Mouse (Mus musculus): ENCODE data around the gene Med29. TPM values are rescaled to one million over a fixed set of nuclear protein-coding genes. Genes with fewer than 3 reads are reported as not detected.

Med29 gene
- polyA plus RNA-seq, 1 experiment from 2014 or later = 62.0 TPM

DNA sequence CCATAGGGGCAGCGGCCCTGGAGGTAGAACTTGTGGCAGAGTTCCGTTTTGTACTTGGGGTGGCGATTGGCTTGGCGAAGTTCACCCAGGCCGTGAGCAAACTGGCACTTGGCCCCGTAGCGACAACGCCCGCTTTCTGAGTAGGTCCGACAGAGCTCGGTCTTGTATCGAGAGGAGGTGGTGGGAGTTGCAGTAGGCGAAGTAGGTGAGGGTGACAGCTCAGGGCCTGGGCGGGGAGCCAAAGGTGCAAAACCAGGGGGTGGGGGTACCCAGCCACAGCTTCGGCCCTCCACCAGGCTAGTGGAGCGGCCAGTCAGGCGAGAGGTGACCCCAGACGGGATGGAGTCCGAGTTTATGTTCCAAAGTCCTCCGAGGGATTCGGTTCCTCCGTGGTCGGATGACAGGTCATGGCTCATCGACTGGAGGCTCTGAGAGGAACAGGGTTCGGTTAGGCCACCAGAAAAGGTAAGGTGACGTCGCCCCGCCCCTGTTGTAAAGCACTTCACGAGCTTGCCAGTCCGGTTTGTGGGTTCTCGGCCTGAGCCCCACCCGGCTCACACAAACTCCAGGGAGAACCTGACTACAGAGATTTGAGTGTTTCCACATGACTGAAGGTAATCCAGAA is 14.3 kb downstream of the Med29 start:
- no peak for DNase-seq (ENCODE audit: low spot score)
- Histone ChIP-seq H3K36me3 (peaks cover 9% of the 10 kb centered on the region), H3K9me3 (no peaks in the 10 kb centered on the region), H3K27ac (peak overlapping the region; percentile 97), H3K4me3 (peak overlapping the region; percentile 80), H3K4me1 (peaks cover 81% of the 10 kb centered on the region), H3K27me3 (ENCODE audit: insufficient read depth, poor library complexity, severe bottlenecking) (no peaks in the 10 kb centered on the region)
- WGBS = 33% methylated on average over 32 of the region's 32 CpGs

DNA sequence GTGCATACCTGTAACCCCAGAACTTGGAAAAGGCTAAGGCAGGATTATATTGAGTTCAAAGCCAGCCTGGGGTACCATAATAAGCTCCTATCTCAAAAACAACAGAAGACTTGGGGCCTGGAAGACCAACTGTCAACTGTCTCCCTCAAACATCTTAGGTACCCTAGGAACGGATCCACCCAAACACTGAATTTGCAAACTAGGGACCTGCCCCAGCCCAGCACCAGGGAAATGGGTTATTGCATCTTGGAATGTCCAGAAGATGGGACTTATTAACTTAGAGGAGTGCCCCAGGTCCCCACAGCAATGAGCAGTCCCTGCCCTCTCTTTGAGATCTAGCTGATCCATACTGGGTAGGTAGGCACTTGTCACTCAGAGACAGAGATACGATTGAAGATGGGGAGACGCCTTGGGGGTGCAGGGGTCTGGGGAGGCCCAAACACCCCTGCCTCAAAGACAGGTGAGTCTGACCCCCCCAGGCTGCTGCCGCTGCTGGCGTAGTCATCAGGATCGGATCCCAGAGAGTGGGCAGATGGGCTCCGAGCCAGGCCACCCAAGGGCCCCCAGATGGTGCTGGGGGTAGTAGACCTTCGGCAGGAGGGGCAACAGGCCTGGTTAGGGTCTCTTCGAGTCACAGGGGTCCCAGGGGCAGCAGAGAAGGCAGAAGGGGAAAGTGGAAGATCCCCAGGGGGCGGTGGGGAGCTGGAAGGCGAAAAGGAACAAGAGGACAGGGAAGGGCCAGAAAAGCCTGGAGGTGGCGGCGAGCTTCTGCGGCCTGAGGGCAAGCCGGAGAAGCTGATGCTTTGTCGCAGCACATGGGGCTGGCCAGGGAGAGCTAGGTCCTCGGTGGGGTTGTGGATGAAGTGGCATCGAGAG is 15.1 kb downstream of the Med29 start:
- Histone ChIP-seq H3K27me3 (ENCODE audit: insufficient read depth, poor library complexity, severe bottlenecking) (no peaks in the 10 kb centered on the region), H3K36me3 (peaks cover 9% of the 10 kb centered on the region), H3K4me1 (peaks cover 73% of the 10 kb centered on the region), H3K9me3 (no peaks in the 10 kb centered on the region), H3K4me3 (peak overlapping the region; percentile 80), H3K27ac (peak overlapping the region; percentile 97)
- WGBS = 64% methylated on average over 18 of the region's 18 CpGs
- no peak for DNase-seq (ENCODE audit: low spot score)

DNA sequence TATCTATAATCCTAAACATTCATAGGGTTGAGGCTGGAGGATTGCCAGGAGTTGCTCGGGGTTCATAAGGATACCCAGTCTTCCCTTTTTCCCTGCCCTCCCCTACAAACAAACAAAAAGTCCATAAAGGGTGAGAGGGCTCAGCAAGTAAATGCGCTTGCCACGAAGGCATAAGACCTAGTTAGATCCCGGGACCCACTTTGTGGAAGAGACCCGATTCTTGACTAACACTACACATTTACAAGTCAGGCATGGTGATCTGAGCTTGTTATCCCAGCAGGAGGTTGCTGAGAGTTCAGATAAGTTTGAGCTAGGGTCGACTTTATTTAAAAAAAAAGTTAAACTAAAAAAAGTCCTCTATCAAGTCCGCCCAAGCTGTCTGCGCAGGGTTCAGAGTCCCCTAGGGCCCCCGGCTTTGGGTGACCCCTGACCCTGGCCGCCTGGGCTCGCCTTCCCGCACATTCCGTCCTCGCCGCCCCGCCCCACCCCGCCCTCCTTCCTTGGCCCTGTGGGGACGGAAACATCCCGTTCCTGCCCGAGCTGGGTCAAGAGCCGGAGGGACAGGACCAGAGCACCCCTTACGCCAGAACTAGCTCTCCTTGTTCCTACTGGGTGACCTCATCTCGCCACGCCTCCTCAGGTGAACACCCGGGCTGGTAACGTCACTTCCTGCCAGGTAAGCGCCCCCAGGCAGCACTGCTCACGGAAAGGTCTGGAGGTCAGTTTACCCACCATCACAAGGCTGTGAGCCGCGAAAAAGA is 16.3 kb downstream of the Med29 start:
- Histone ChIP-seq H3K9me3 (no peaks in the 10 kb centered on the region), H3K36me3 (peaks cover 9% of the 10 kb centered on the region), H3K27me3 (ENCODE audit: insufficient read depth, poor library complexity, severe bottlenecking) (no peaks in the 10 kb centered on the region), H3K4me1 (peaks cover 61% of the 10 kb centered on the region), H3K4me3 (peak overlapping the region; percentile 55), H3K27ac (peak overlapping the region; percentile 97)
- peak; percentile 90 for DNase-seq (ENCODE audit: low spot score)
- 2% methylated on average over 30 of the region's 30 CpGs for WGBS

DNA sequence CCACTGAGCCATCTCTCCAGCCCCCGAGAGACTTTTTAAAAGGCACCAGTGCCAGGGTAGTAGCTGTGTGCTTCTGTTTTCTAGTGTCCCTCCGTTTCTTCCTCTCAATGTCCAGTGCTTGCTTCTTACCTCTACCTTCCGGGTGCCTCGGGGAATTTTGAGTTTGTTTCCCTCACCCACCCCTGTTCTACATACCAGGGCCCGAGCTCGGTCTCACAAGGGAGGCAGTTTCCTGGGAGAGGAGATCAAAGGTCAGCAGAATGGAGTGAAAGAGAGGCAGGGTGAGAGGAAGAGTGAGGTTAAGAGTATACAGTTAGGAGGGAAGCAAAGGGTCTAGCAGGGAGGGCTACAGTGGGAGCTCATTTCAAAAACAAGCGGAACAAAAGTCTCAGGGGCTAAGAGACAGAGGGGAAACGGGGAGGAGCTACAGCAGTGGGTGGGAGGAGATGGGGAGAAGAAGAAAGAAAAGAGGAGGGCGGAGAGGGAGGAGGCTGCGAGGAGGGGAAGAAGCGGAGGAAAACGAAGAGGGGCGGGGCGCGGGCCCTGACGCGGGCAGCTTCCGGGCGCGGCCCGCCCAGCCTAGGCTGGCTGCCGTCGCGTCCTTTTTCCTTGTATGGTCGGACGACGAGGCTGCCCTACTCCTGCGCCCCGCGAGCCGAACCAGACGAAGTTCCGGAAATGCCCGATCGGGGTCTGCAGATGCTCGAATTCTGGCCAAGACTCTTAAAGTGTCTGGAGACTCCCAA is 17.2 kb downstream of the Med29 start:
- Histone ChIP-seq H3K27ac (peak overlapping the region; percentile 97), H3K27me3 (ENCODE audit: insufficient read depth, poor library complexity, severe bottlenecking) (no peaks in the 10 kb centered on the region), H3K36me3 (peaks cover 9% of the 10 kb centered on the region), H3K9me3 (no peaks in the 10 kb centered on the region), H3K4me3 (peak overlapping the region; percentile 55), H3K4me1 (peaks cover 60% of the 10 kb centered on the region)
- DNase-seq (ENCODE audit: low spot score) = peak; percentile 97
- under 1% methylated on average over 36 of the region's 36 CpGs for WGBS

DNA sequence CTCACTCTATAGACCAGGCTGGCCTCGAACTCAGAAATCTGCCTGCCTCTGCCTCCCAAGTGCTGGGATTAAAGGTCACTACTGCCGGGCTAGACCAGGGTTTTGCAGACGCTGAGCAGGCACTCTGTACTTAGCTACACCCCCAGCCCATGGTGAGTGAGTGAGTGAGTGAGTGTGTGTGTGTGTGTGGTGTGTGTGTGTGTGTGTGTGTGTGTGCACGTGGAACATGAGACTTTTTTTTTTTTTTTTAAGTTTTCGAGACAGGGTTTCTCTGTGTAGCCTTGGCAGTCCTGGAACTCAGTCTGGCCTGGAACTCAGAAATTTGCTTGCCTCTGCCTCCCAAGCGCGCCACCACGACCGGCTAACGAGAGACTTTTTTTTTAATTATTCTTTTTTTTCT is 17.9 kb downstream of the Med29 start:
- Histone ChIP-seq H3K27me3 (ENCODE audit: insufficient read depth, poor library complexity, severe bottlenecking) (no peaks in the 10 kb centered on the region), H3K9me3 (no peaks in the 10 kb centered on the region), H3K4me1 (peaks cover 64% of the 10 kb centered on the region), H3K4me3 (peak overlapping the region; percentile 55), H3K36me3 (peaks cover 16% of the 10 kb centered on the region), H3K27ac (peak overlapping the region; percentile 97)
- DNase-seq (ENCODE audit: low spot score) = no peak
- WGBS = 74% methylated on average over 10 of the region's 10 CpGs

DNA sequence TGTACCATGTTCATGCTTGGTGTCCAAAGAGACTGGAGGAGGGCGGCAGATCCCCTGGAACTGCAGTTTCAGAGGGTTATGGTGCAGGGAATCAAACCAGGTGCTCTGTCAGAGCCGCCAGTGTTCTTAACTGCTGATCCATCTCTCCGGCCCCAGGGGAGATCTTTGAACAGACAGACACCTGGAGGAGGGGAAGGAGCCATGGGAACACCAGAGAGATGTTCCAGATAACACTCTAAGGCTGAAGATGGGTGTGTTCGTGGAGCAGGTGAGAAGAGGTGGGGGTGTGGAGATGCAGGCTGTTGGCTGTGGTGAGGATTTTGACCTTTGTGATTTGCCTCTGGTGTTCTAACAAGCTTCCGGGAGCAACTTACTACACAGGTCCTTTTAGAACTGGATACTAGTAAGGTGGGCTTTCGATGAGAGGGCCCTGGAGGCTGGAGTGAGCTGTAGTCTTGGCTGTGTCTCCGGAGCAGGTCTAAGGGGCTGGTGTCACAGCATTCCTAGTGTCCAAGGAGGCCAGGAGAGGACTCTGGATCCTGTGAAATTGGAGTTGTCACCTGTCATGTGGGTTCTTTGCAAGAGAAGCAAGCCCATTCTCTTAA is 18.5 kb downstream of the Med29 start:
- WGBS = 82% methylated on average over 7 of the region's 7 CpGs
- DNase-seq (ENCODE audit: low spot score) = no peak
- H3K4me3 ChIP-seq = peak overlapping the region; percentile 22; the same call in 1 of the 2 replicates
- H3K27ac ChIP-seq = peak overlapping the region; percentile 97
- H3K4me1 ChIP-seq = peaks cover 65% of the 10 kb centered on the region
- H3K36me3 ChIP-seq = peaks cover 23% of the 10 kb centered on the region
- no peaks in the 10 kb centered on the region for H3K9me3 ChIP-seq
- H3K27me3 ChIP-seq (ENCODE audit: insufficient read depth, poor library complexity, severe bottlenecking) = no peaks in the 10 kb centered on the region

DNA sequence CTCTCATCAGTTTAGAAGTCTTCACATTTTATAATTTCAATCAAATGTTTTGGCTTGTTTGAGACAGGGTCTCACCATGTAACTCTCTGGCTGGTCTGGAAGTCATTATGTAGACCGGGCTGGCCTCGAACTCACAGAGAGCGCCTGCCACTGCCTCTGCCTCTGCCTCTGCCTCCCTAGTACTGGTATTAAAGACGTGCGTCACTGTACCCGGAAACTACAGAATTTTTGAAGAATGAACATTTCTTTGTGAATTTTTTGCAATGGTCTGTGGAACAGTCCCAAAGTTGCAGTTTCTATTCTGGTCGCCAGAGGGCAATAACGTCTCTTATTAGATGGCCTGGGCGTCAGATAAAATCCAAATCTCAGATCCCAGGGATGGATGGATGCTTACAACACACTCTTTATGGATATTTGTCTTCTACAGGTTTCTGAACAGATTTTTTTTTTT is 19.4 kb downstream of the Med29 start:
- peaks cover 31% of the 10 kb centered on the region for H3K36me3 ChIP-seq
- H3K27me3 ChIP-seq (ENCODE audit: insufficient read depth, poor library complexity, severe bottlenecking) = no peaks in the 10 kb centered on the region
- DNase-seq (ENCODE audit: low spot score) = no peak
- peak overlapping the region; percentile 96 for H3K27ac ChIP-seq
- peaks cover 68% of the 10 kb centered on the region for H3K4me1 ChIP-seq
- peak overlapping the region; percentile 87 for H3K4me3 ChIP-seq
- 1% methylated on average over 9 of the region's 9 CpGs for WGBS
- no peaks in the 10 kb centered on the region for H3K9me3 ChIP-seq

DNA sequence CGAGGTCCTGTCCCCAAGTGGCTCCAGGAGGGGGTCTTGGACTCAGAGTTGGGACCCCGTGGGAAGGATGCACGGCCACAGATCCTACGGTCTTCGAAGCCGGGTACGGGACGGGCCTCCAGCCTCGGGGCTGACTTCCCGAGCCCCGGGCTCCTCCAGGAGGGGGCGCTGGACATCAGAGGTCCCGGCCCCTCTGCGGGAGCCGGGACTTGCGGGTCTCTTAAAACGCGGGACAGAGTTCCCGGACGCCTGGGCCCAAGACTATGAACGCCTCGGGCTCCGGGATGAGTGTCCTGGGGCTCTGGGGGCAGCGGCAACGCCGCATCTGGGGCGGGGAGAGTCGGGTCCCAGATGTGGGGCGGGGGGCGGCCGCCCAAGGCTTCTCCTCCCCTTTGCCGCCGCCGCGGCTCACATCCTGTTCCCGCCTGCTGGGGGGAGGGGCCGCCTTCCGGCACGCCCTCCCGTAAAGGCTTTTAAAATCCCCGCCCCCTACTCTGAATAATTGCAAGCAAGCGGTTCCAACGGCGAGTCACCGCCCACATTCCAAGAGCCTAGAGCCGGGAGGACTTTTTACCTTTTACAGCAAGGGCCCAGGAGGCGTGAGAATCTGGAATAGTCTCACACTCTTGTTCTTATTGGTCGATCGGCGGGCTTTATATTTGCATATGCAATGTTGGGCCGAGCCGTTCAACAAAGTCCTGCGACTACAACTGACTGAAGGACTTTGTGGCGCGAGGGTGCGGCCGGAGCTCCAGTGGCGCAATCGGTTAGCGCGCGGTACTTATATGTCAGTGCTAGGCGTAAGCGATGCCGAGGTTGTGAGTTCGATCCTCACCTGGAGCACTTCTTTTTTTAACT is 20.0 kb downstream of the Med29 start, which contains the start of gene Plekhg2:
Gene Plekhg2, minus strand, starts transcription at position 349 of the 858 bp plus-strand sequence.
- H3K27me3 ChIP-seq (ENCODE audit: insufficient read depth, poor library complexity, severe bottlenecking) = no peaks in the 10 kb centered on the region
- H3K4me1 ChIP-seq = peaks cover 65% of the 10 kb centered on the region
- peak; percentile 99 for DNase-seq (ENCODE audit: low spot score)
- peak within 1 kb of the TSS; percentile 87 for H3K4me3 ChIP-seq
- WGBS = under 1% methylated on average over 59 of the region's 66 CpGs
- H3K9me3 ChIP-seq = no peaks in the 10 kb centered on the region
- H3K27ac ChIP-seq = peak within 1 kb of the TSS; percentile 96
- peaks cover 33% of the 10 kb centered on the region for H3K36me3 ChIP-seq

DNA sequence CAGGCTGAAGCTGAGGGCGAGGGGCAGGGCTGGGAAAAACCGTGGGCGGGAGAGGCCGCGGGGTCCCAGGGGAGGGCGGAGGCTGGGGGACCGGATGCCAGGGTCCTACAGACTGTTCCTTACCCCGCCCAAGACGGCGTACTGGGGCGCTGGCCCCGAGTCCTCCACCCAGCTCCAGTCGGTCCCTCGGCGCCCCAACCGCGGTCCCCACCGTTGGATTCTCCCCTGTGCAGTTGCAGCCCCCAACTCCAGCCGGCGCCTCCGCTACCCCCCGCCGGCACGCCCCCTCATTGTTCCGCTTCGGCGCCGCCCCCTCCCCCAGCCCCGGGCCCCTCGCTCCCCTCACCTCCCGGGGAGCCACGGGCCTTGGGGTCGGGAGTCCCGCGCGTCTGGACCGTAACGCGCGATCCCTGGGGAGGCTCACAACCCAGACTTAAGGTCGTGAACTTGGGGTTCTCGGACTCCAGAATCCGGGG is 21.0 kb downstream of the Med29 start:
- Histone ChIP-seq H3K4me3 (peak overlapping the region; percentile 87), H3K9me3 (no peaks in the 10 kb centered on the region), H3K27me3 (ENCODE audit: insufficient read depth, poor library complexity, severe bottlenecking) (no peaks in the 10 kb centered on the region), H3K36me3 (peaks cover 38% of the 10 kb centered on the region), H3K4me1 (peaks cover 56% of the 10 kb centered on the region), H3K27ac (peak overlapping the region; percentile 96)
- under 1% methylated on average over 43 of the region's 43 CpGs for WGBS
- no peak for DNase-seq (ENCODE audit: low spot score)

DNA sequence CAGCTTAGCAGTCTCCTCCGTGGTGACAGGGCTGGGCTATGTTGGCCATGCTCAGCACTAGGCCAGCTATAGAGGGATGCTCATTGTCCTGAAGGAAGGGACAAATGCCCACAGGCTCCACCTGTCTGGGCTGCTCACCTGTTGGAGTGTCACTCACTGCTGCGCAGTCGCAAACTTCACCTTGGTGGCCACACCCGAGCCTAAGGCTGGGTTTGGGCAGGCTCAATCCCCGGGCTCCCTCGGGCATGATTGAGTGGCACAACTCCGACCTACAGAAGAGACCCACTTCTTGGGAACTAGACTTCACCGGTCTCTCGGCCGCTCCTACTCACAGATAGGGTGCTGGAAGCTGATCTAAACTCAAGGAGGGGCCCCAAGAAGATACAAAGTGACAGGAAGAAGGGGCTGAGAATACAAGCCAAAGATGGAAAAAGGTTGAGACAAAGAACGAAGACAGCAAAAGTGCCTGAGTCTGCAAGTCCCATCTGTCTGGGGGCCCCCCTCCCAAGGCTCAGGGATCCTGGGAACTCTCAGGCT is 21.5 kb downstream of the Med29 start:
- Histone ChIP-seq H3K27me3 (ENCODE audit: insufficient read depth, poor library complexity, severe bottlenecking) (no peaks in the 10 kb centered on the region), H3K4me1 (peaks cover 51% of the 10 kb centered on the region), H3K36me3 (peaks cover 43% of the 10 kb centered on the region), H3K4me3 (peak overlapping the region; percentile 87), H3K9me3 (no peaks in the 10 kb centered on the region), H3K27ac (peak overlapping the region; percentile 96)
- no peak for DNase-seq (ENCODE audit: low spot score)
- 9% methylated on average over 11 of the region's 11 CpGs for WGBS

DNA sequence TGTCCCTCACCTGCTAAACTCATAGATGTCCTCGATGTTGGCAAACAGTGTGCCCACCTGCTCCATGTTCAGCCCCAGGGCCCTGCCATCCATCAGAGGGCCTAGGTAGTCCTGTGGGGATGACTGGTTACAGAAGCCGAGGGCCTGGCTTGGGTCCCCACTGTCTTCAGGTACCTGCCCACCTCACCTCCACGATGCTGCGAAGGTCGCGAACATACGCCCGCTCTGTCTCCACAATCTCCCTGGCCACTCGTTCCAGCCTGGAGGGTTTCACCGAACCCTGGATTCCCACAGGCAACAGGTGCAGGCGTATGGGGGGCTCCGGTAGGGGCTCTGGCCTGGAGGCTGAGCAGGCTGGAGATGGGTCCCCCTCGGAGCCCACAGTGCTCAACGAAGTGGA is 22.5 kb downstream of the Med29 start:
- peak overlapping the region; percentile 87 for H3K4me3 ChIP-seq
- peak overlapping the region; percentile 26; the same call in 1 of the 2 replicates for H3K27ac ChIP-seq
- 90% methylated on average over 14 of the region's 14 CpGs for WGBS
- H3K4me1 ChIP-seq = peaks cover 41% of the 10 kb centered on the region
- peaks cover 53% of the 10 kb centered on the region for H3K36me3 ChIP-seq
- H3K27me3 ChIP-seq (ENCODE audit: insufficient read depth, poor library complexity, severe bottlenecking) = no peaks in the 10 kb centered on the region
- H3K9me3 ChIP-seq = no peaks in the 10 kb centered on the region
- DNase-seq (ENCODE audit: low spot score) = no peak
